Mouse (Mus musculus) lung, adult 2 months (tissue): ENCODE results near the gene Sptbn2.

Source experiments
- CTCF ChIP-seq: fragments of 200-500 bp; IDR thresholded peaks from 2 replicates; pipeline ENCODE4 v1.5.1; 2011; ENCODE audit warnings: mild to moderate bottlenecking, low read length, control low read depth; ENCODE audit not compliant: insufficient read depth
- POLR2A ChIP-seq: fragments of 200-500 bp; IDR thresholded peaks from 2 replicates; pipeline ENCODE4 v1.6.1; 2011; ENCODE audit warnings: low read depth, mild to moderate bottlenecking, control low read depth, low read length, borderline replicate concordance; ENCODE audit errors: extremely low read depth

DNA sequence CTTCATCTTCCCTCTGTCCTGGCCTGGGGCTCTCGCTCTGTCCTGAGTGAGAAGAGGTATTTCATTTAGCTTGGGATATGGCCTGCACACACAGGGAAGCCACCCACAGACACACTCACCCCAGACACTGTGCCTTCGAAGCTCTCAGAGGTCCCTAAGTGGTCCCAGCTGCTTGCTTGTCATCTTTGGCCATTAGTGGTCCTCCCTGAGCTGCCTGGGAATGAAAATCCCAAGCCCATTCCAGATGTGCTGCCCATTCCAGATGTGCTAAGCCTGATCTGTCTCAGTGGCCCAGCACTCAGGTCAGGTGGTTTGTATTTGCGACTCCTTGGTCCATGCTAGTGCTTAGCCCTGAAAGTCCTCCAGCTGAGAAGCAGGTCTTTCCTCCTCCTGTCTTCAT lies 2.9 kb downstream of the Sptbn2 start:
- TF ChIP-seq POLR2A (no peak), CTCF (no peak)
